Mouse (Mus musculus) mouse embryonic stem cell (cell line): ENCODE data around the gene Unc119.

Experiments used
- in situ Hi-C, 2 experiments: fragments of 300-500 bp; cut with MboI; formaldehyde crosslinking; loops; 1 replicate in 1 of 2; 3 replicates in 1 of 2; pipeline ENCODE4 v1.14.3; 2019 to 2020; ENCODE audit warnings: low sequenced_read_pairs in 2 of 2, low pct_unique_long_range_greater_than_20kb in 1 of 2, mixed read lengths in 1 of 2; ENCODE audit not compliant: unreplicated experiment in 1 of 2

Unc119 gene

DNA sequence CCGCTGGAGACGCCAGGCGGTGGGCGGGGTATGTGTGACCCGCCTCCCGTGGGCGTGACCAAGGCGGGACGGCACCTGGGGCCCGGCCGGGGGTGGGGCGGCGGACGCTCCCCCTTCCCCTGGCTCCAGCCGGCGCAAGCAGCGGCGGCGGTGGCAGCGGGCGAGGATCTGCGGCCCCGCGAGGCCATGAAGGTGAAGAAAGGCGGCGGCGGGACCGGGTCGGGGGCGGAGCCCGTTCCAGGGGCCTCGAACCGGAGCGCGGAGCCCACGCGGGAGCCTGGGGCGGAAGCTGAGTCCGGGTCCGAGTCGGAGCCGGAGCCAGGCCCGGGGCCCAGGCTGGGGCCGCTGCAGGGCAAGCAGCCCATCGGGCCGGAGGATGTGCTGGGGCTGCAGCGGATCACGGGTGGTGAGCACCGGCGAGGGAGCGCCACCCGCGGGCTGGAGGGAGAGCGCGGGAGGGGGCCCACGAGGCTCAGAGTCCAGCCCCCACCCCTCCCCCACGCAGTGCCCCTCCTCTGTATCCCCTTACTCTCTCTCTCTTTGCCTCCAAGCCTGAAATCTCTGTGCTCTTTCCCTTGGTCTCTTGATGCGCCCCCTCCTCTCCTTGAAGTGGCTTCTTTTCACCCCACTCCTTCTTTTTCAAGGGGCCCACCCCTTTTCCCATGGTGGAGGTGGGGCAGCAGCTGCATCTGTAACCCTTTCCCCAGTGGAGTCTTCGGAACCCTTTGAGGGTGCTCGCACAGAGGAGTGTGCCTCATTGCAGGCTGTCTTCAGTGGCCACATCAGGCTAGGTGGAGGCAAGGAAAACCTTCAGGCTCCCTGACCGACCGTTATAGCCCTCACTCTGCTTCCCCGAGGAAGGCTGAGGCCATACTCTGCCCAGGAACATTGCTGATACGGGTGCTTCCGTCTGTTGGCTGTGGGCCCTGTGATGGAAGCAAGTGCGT, at the start of gene Unc119:
Gene Unc119, plus strand, starts transcription at position 102 of the 947 bp plus-strand sequence.
- in situ Hi-C loops = no loop called here

- in situ Hi-C loops = no loop called here
Observed at GRCm38 (mm10) chr11:78294585-78294984, 48.7 kb upstream of the Unc119 start.

GRCm38 (mm10) chr11:78300917-78301316, 42.4 kb upstream of the Unc119 start:
- in situ Hi-C loops = no loop called here

DNA sequence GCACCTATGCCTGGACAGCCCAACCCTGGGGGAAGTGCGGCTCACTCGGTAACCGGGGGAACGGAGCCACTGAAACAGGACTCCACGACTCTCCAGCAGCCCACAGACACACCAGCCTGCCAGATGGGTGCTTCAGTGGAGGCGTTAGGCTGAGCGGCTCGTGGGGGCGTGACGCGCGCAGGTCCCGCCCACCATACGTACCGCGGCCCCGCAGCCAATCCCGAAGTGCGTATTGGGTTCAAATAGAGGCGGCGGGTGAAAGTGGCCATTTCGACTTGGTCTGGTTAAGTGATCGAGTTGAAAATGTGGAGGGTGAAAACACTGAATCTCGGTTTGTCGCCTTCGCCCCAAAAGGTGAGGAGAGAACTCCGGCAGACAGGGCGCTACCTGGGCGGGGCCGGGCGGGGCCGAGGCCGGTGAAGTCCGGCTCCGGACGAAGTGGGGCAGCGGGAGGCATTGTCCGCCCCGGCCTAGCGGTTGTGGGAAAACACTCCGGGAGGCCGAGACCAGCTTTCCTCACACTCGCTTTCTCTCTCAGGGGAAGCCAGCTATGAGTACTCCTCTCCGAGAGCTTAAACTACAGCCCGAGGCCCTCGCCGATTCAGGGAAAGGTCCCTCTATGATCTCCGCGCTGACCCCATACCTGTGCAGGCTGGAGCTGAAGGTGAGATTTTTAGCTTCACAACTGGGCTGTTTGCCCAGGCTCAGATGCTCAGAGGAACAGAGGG, 41.8 kb upstream of the Unc119 start, which contains the start of gene Spag5:
Gene Spag5, plus strand, starts transcription at position 173 of the 728 bp plus-strand sequence.
- in situ Hi-C loops = no loop called here

GRCm38 (mm10) chr11:78305272-78305671, 38.0 kb upstream of the Unc119 start:
- in situ Hi-C loops = no loop called here

GRCm38 (mm10) chr11:78310861-78311511, 32.3 kb upstream of the Unc119 start:
- in situ Hi-C loops = no loop called here

- in situ Hi-C loops = no loop called here
Observed at GRCm38 (mm10) chr11:78313662-78314061, 29.6 kb upstream of the Unc119 start.

- in situ Hi-C loops = loop anchor here in 1 of 2 experiments (5.0 kb wide), 1 partner anchor 36 kb away; no protein-coding TSS in a partner anchor
Observed at GRCm38 (mm10) chr11:78318411-78318810, 24.9 kb upstream of the Unc119 start.

DNA sequence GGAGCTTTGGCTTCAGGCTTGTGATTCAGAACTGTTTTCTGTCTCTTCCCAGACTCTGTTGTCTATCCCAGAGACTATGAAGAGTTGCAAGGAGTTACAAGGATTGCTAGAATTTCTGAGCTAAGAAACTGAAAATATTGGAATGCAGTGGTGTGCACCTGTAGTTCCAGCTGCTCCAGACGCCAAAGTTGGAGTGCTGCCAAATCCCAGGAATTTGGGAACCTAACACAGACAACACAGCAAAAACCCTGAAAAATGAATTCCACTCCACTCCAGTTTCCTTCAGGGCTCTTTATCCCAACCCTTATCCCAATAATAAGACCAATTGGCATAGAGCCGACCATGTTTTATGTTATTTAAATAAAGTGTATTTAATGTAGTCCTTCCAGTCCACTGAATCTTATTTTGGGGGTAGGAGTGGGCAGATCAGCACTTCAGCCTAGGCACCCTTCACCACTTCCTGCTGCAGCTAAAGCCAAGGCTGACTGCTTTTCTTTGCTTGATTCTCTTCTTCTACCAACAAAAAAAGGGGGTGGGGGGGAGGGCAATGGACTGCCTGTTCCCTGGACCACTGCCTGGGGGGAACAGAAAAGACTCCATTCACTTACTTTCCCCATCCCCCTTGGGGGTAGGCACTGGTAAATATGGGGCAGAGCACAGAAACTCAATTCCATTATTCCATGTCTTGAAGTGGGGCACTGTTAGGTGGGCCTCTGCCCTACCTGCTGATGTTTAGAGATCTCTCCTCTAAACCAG, 21.0 kb upstream of the Unc119 start:
- in situ Hi-C loops = no loop called here

DNA sequence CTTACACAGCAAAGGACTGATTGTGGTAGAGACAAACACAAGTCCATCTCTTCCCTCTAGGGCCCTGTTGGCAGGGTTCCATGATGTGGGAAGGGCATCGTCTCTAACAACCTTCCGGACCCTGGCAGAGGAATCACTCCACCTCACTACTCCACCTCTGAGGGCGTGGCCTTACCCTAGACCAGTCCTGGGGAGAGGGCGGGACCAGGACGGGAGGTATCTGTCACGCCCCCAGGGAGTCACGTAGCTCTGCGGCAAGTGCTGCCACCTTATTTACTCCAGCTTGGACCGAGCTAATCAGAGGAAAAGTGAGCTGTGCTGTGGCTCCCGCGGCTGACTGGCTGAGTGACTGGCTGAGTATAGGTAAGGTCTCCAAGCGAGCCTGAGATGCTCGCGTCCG, 20.4 kb upstream of the Unc119 start, which contains the start of gene Aldoc:
Gene Aldoc, plus strand, starts transcription at position 109 of the 400 bp plus-strand sequence.
- in situ Hi-C loops = no loop called here

- in situ Hi-C loops = no loop called here
Observed at GRCm38 (mm10) chr11:78324000-78324785, 19.1 kb upstream of the Unc119 start.

- in situ Hi-C loops = no loop called here
Observed at GRCm38 (mm10) chr11:78324965-78325364, 18.3 kb upstream of the Unc119 start.

GRCm38 (mm10) chr11:78327215-78327614, 16.1 kb upstream of the Unc119 start:
- in situ Hi-C loops = no loop called here

DNA sequence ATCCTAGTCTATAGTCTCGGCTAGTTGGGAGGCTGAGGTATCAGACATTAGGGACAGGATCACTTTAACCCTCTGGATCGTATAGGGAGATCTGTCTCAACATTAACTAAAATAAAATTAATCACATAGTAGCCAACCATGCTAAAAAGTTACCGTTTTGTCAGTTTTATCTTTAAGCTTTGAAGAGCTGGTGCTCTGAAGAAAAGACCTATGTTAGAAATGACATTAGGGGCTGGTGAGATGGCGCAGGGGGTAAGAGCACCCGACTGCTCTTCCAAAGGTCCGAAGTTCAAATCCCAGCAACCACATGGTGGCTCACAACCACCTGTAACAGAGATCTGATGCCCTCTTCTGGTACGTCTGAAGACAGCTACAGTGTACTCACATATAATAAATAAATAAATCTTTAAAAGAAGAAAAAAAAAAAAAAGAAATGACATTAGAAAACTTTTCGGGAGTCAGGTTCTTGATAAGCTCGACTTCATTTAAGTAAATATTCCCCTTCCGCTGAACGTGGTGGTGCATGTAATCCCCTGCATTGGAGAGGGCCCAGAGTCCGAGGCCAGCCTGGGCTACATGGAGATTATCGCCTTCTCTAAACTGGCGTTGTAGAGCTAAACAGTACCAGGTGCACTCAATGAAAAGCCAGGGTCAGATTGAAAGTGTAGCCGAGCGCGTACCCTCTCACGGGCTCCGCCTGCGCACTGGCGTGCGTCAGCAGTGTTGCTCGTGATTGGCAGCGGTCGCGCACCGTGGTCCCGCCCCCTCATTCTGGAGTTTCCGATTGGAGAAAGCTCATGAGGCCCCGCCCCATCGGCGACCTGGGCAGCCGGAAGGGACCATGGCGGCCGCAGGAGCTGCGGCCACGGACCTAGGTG, 15.4 kb upstream of the Unc119 start, which contains the start of gene Pigs:
Gene Pigs, plus strand, starts transcription at position 782 of the 878 bp plus-strand sequence.
- in situ Hi-C loops = no loop called here

DNA sequence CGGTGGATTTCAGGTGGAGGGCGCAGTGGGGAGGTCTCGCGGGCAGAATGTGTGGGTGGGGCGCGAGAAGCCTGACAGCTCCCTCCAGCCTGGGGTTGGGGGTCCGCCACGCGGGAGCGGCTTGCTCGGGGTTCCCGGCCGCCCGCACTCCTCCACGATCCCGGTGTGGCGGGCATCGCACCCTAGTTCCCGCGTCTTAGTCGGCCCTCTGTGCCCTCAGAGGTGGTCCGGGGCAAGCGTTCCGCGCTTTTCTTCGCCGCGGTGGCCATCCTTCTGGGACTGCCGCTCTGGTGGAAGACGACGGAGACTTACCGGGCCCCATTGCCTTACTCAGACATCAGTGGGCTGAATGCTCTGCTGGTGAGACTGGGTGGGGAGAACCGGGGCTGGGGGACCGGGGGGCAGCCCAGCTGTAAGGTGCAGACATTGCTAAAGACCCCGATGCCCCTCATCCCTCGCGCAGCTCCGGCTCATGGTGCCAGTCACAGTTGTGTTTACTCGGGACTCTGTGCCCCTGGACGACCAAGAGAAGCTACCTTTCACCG, 14.7 kb upstream of the Unc119 start:
- in situ Hi-C loops = no loop called here

DNA sequence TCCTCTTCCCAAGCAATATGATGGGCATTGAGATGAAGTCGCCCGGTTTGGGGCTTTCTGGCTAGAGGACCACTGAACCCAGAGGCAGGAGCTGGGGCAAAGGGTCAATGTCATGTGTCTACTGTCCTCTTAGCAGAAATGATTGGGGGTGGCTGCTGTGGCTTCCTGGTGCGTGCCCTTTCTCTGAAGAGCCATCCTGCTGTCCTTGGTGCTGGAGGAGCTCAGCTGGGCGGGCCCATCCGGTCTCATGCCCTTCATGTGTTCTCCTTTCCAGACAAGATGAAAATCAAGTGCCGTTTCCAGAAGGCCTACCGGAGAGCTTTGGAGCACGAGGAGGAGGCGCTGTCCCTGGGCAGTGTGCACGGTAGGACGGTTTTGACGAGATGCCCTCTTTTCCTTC, 10.6 kb upstream of the Unc119 start:
- in situ Hi-C loops = no loop called here
